Mouse (Mus musculus): ENCODE measurements at regions not wholly inside any gene's neighbourhood (a gene's known extent, or its start where the extent isn't known, plus 50 kb on each side); places are given as distances from the start of the nearest gene placed in this dataset.

DNA sequence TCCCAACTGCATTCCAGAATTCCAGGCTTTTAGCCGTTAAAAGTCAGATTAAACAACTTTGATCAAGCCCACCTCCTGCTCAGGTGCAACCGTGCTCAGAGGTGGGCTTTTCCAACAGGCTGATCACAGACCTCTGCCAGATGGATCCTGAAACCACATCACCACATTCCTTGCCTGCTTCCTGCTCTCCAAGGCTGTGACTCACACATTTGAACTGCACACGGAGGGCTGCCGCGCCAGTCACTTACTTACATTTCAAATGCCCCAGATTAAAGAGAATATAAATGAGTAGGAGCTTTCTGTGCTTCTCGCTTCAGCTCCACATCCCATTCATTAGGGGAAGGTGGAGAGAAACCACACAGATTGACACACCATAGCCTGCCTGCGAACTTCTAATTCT, 367.6 kb downstream of the Rpl36a-ps1 start:
- Histone ChIP-seq H3K27me3 (ENCODE audit: insufficient read depth, low read length) (no peaks in the 10 kb centered on the region), H3K4me3 (ENCODE audit: low read length) (no peak overlapping the region), H3K9me3 (ENCODE audit: low read length) (no peaks in the 10 kb centered on the region), H3K4me2 (replicated peaks; ENCODE audit: low read depth, low read length) (no peak overlapping the region), H3K9ac (replicated peaks; ENCODE audit: low read length) (no peak overlapping the region), H3K36me3 (ENCODE audit: insufficient read depth, low read length) (no peaks in the 10 kb centered on the region), H3K4me1 (ENCODE audit: insufficient read depth, low read length) (no peaks in the 10 kb centered on the region), H3K27ac (ENCODE audit: low read length) (0 out of 2 replicates have a peak overlapping the region, but pooled peaks have one; percentile 23)
- ATAC-seq (ENCODE audit: low FRiP score, low TSS enrichment): peak; percentile 65; the same call in 1 of the 2 replicates
- WGBS: 39% methylated on average over 7 of the region's 7 CpGs

DNA sequence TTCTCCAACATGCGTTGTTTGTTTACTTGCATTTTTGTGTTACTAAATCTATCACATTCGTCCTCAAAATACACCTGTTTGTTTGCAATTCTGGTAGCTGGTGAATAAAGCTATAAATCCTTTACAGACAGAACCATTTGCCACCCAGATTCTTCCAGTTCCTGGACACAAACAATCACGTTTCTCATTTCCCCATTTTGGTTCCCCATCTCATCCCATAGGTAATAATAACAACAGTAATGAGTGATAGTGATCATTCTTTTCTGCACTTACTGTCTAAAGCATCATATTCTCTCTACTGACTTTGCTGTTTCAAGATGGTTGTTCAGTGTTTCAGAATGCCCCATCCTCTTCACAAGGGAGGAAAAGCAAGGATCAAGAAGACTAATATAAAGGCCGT, 368.3 kb downstream of the Rpl36a-ps1 start:
- H3K4me3 ChIP-seq (ENCODE audit: low read length): no peak overlapping the region
- 84% methylated on average over 4 of the region's 4 CpGs for WGBS

DNA sequence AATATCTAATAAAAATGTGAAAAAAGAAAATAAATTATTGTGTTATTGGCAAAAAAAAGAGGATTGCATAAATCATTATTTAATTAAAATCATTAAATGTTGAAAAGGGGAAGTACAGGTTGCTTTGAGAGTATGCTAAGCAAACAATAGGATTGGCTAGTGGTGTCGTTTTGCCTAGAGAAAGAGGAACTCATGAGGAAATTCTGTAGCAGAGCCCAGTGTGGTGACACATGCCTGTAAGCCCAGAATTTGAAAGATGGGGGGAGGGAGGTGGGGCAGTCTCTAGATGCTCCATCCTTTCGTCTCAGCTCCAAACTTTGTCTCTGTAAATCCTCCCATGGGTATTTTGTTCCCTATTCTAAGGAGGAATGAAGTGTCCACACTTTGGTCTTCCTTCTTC, 388.3 kb downstream of the Rpl36a-ps1 start:
- whole genome bisulfite sequencing: 68% methylated on average over 2 of the region's 2 CpGs
- Histone ChIP-seq H3K27ac (ENCODE audit: low read length) (no peak overlapping the region), H3K9ac (replicated peaks; ENCODE audit: low read length) (no peak overlapping the region)

More for the DNA sequence above, 368.3 kb downstream of the Rpl36a-ps1 start:
- Histone ChIP-seq H3K27ac (ENCODE audit: low read length) (0 out of 2 replicates have a peak overlapping the region, but pooled peaks have one; percentile 23), H3K36me3 (ENCODE audit: insufficient read depth, low read length) (no peaks in the 10 kb centered on the region), H3K4me2 (replicated peaks; ENCODE audit: low read depth, low read length) (no peak overlapping the region), H3K4me1 (ENCODE audit: insufficient read depth, low read length) (no peaks in the 10 kb centered on the region), H3K9me3 (ENCODE audit: low read length) (no peaks in the 10 kb centered on the region), H3K27me3 (ENCODE audit: insufficient read depth, low read length) (no peaks in the 10 kb centered on the region), H3K9ac (replicated peaks; ENCODE audit: low read length) (no peak overlapping the region)
- no peak for ATAC-seq (ENCODE audit: low FRiP score, low TSS enrichment)

DNA sequence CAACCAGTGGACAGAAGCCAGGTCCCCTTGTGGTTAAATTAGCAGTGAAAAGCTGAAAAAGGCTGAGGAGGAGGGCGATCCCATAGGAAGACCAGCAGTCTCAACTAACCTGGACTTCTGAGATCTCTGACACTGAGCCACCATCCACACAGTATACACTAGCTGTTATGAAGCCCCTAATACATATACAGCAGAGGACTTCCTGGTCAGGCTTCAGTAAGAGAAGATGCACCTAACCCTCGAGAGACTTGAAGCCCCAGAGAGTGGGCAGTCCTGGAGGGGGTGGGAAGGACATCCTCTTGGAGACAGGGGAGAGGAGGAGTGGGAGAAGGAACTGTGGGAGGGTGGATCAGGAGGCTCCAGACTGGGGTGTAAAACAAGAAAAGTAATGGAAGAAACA, 397.9 kb downstream of the Rpl36a-ps1 start:
- no peak overlapping the region for H3K27ac ChIP-seq (ENCODE audit: low read length)
- no peaks in the 10 kb centered on the region for H3K36me3 ChIP-seq (ENCODE audit: insufficient read depth, low read length)
- H3K4me1 ChIP-seq (ENCODE audit: insufficient read depth, low read length): no peaks in the 10 kb centered on the region
- 85% methylated on average over 2 of the region's 2 CpGs for WGBS
- ATAC-seq (ENCODE audit: low FRiP score, low TSS enrichment): no peak
- no peaks in the 10 kb centered on the region for H3K9me3 ChIP-seq (ENCODE audit: low read length)
- no peak overlapping the region for H3K4me3 ChIP-seq (ENCODE audit: low read length)
- no peaks in the 10 kb centered on the region for H3K27me3 ChIP-seq (ENCODE audit: insufficient read depth, low read length)
- no peak overlapping the region for H3K4me2 ChIP-seq (replicated peaks; ENCODE audit: low read depth, low read length)
- no peak overlapping the region for H3K9ac ChIP-seq (replicated peaks; ENCODE audit: low read length)

More for the DNA sequence above, 388.3 kb downstream of the Rpl36a-ps1 start:
- H3K4me1 ChIP-seq (ENCODE audit: insufficient read depth, low read length): no peaks in the 10 kb centered on the region
- H3K27me3 ChIP-seq (ENCODE audit: insufficient read depth, low read length): no peaks in the 10 kb centered on the region
- no peak overlapping the region for H3K4me2 ChIP-seq (replicated peaks; ENCODE audit: low read depth, low read length)
- H3K9me3 ChIP-seq (ENCODE audit: low read length): no peaks in the 10 kb centered on the region
- no peak for ATAC-seq (ENCODE audit: low FRiP score, low TSS enrichment)
- no peak overlapping the region for H3K4me3 ChIP-seq (ENCODE audit: low read length)
- no peaks in the 10 kb centered on the region for H3K36me3 ChIP-seq (ENCODE audit: insufficient read depth, low read length)

DNA sequence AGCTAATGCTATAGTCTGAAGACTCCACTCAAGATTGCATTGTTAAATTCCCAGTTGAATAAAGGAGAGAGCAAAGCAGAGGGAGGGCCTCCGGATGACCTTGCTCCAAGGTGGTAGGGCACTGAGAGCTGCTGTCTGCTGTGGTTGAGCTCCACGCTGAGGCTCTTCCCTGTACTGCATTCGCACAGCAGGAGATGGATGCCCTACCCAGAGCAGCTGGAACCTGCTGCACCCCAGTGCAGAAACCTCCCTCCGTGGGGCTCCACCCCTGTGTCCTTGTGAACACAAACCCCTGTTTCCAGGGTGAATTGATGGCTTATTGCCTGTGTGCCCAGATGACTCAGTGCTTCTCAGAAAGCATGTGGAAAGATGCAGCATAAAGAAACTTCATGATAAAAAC, 404.3 kb downstream of the Rpl36a-ps1 start:
- no peaks in the 10 kb centered on the region for H3K9me3 ChIP-seq (ENCODE audit: low read length)
- no peak overlapping the region for H3K27ac ChIP-seq (ENCODE audit: low read length)
- H3K27me3 ChIP-seq (ENCODE audit: insufficient read depth, low read length): no peaks in the 10 kb centered on the region
- H3K4me1 ChIP-seq (ENCODE audit: insufficient read depth, low read length): no peaks in the 10 kb centered on the region
- ATAC-seq (ENCODE audit: low FRiP score, low TSS enrichment): peak; percentile 85; the same call in 1 of the 2 replicates
- WGBS: 10% methylated on average over 4 of the region's 4 CpGs
- H3K9ac ChIP-seq (replicated peaks; ENCODE audit: low read length): no peak overlapping the region
- no peak overlapping the region for H3K4me3 ChIP-seq (ENCODE audit: low read length)
- H3K36me3 ChIP-seq (ENCODE audit: insufficient read depth, low read length): no peaks in the 10 kb centered on the region
- H3K4me2 ChIP-seq (replicated peaks; ENCODE audit: low read depth, low read length): no peak overlapping the region

DNA sequence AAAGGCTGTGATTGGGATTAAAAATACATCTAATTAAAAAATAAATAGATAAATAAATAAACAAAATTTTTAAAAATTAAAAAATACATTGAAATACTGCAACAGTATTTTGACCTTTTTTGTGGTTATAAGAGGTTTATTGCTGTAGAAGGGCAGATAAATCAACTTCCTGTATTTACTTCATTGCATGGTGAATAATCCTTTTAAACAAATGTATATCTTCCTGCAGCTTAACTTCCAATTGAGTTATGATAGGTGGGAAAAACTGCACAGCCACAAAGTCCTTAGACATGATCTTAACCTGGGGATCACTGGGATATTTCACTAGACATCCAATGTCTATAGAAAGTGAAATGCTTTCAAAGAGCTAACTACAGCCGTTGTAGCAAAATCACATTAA, 402.1 kb upstream of the Dach1 start:
- Histone ChIP-seq H3K4me2 (replicated peaks; ENCODE audit: low read depth, low read length) (no peak overlapping the region), H3K27me3 (ENCODE audit: insufficient read depth, low read length) (no peaks in the 10 kb centered on the region), H3K9ac (replicated peaks; ENCODE audit: low read length) (no peak overlapping the region), H3K4me3 (ENCODE audit: low read length) (no peak overlapping the region), H3K4me1 (ENCODE audit: insufficient read depth, low read length) (no peaks in the 10 kb centered on the region), H3K36me3 (ENCODE audit: insufficient read depth, low read length) (no peaks in the 10 kb centered on the region), H3K9me3 (ENCODE audit: low read length) (no peaks in the 10 kb centered on the region), H3K27ac (ENCODE audit: low read length) (no peak overlapping the region)
- WGBS: 93% methylated on average over 1 of the region's 1 CpGs
- no peak for ATAC-seq (ENCODE audit: low FRiP score, low TSS enrichment)

DNA sequence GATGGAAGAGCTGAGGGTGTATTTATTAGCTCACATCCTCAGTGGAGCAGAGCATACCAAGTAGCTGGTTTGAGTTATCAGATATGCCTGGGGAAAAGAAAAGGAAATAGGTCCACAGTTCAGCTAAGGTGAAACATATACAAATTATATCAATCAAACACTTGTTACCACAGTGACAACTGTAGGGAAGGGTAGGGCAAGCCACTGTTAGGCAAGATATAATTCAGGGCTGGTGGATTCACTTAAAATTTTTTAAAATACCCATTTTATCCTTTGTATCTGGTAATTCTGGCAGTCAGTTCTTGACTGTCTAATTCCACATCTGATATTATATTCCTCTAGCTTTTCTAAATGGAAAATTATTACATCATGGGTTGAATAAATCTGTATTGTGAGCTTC, 392.4 kb upstream of the Dach1 start:
- Histone ChIP-seq H3K27me3 (ENCODE audit: insufficient read depth, low read length) (no peaks in the 10 kb centered on the region), H3K4me3 (ENCODE audit: low read length) (no peak overlapping the region), H3K9me3 (ENCODE audit: low read length) (no peaks in the 10 kb centered on the region), H3K9ac (replicated peaks; ENCODE audit: low read length) (no peak overlapping the region), H3K27ac (ENCODE audit: low read length) (no peak overlapping the region), H3K36me3 (ENCODE audit: insufficient read depth, low read length) (no peaks in the 10 kb centered on the region), H3K4me1 (ENCODE audit: insufficient read depth, low read length) (no peaks in the 10 kb centered on the region), H3K4me2 (replicated peaks; ENCODE audit: low read depth, low read length) (no peak overlapping the region)
- ATAC-seq (ENCODE audit: low FRiP score, low TSS enrichment): no peak

DNA sequence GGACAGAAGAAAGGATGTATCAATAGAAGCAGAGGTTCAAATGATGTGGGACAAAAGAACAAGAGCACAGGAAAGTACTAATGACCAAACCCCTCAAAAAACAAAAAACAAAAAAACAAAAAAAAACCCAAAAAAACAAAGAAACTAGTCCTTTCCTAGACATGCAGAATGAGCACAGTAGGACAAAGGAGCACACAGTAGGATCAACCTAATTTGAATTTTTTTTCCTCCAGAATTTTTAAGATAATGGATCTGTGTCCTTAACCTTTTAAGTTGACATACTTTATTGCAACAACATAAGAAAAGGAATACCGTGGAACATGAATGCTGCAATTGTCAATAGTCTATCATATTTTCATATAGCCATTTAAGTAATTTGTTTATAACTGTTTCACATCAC, 370.2 kb upstream of the Dach1 start:
- Histone ChIP-seq H3K27me3 (ENCODE audit: insufficient read depth, low read length) (no peaks in the 10 kb centered on the region), H3K4me2 (replicated peaks; ENCODE audit: low read depth, low read length) (no peak overlapping the region), H3K9me3 (ENCODE audit: low read length) (no peaks in the 10 kb centered on the region), H3K9ac (replicated peaks; ENCODE audit: low read length) (no peak overlapping the region), H3K4me1 (ENCODE audit: insufficient read depth, low read length) (no peaks in the 10 kb centered on the region), H3K27ac (ENCODE audit: low read length) (no peak overlapping the region), H3K4me3 (ENCODE audit: low read length) (no peak overlapping the region), H3K36me3 (ENCODE audit: insufficient read depth, low read length) (no peaks in the 10 kb centered on the region)
- WGBS: 86% methylated on average over 1 of the region's 1 CpGs
- no peak for ATAC-seq (ENCODE audit: low FRiP score, low TSS enrichment)

DNA sequence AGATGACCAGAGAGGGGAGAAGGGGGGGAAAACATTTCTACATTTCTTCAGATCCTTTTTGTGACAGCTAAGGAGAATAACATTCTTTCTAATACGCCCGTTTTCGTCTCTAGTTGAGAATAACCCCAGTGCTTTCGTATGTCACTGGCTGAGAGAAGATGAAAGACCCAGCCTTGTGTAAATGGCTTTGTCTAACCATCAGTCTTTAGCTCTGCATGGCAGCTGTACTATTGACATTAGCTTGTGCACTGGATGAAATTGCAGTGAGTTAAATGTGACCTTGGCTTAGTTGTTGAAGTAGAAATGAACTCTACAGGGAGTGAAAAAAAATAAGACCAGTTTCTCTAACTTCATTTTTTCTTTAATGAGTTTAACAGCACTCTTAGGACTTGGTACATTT, 368.7 kb upstream of the Dach1 start:
- Histone ChIP-seq H3K27ac (ENCODE audit: low read length) (no peak overlapping the region), H3K9me3 (ENCODE audit: low read length) (no peaks in the 10 kb centered on the region), H3K9ac (replicated peaks; ENCODE audit: low read length) (no peak overlapping the region), H3K4me1 (ENCODE audit: insufficient read depth, low read length) (no peaks in the 10 kb centered on the region), H3K27me3 (ENCODE audit: insufficient read depth, low read length) (no peaks in the 10 kb centered on the region), H3K36me3 (ENCODE audit: insufficient read depth, low read length) (no peaks in the 10 kb centered on the region), H3K4me2 (replicated peaks; ENCODE audit: low read depth, low read length) (no peak overlapping the region), H3K4me3 (ENCODE audit: low read length) (no peak overlapping the region)
- ATAC-seq (ENCODE audit: low FRiP score, low TSS enrichment): no peak
- WGBS: 31% methylated on average over 4 of the region's 4 CpGs

DNA sequence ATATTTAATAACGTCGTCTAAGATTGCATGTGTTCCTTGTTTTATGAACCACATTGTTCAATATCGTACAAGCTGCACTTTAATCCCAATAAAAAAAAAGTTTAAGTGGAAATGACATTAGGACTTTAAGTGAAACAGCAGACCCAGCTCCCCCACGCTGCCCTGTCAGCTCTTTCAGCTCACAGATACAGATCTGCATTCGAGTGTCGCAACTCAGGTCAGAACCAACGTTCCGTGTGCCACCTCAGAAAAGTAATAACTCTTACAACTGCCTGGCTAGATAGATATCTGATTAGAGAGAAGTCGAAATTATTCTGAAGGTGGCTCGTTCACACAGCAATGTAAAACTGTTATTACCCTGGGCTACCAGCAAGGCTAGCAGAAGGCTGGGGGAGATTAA, 364.0 kb upstream of the Dach1 start:
- Histone ChIP-seq H3K4me2 (replicated peaks; ENCODE audit: low read depth, low read length) (no peak overlapping the region), H3K36me3 (ENCODE audit: insufficient read depth, low read length) (no peaks in the 10 kb centered on the region)
- ATAC-seq (ENCODE audit: low FRiP score, low TSS enrichment): no peak

DNA sequence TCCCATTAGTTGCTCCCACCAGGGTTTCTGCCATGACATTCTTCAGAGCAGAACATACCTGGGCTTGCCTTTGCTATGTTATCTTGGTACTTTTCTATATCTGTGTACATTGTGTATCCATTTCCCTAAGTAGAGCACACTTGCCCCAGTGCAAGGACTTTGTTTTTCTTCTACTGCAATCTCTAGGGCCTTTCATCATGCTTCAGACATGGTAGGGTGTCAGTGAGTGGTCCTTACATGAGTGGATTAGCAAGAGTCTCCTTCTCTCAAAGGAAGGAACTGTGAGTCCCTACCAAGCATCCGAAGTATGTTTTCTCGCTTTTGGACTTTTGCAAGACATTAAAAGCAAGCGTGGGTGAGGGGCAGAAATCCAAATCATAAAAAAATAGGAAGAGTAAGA, 351.4 kb upstream of the Dach1 start:
- no peak overlapping the region for H3K4me3 ChIP-seq (ENCODE audit: low read length)
- no peaks in the 10 kb centered on the region for H3K36me3 ChIP-seq (ENCODE audit: insufficient read depth, low read length)
- 96% methylated on average over 3 of the region's 3 CpGs for WGBS
- H3K4me2 ChIP-seq (replicated peaks; ENCODE audit: low read depth, low read length): no peak overlapping the region
- ATAC-seq (ENCODE audit: low FRiP score, low TSS enrichment): no peak
- no peak overlapping the region for H3K27ac ChIP-seq (ENCODE audit: low read length)
- H3K27me3 ChIP-seq (ENCODE audit: insufficient read depth, low read length): no peaks in the 10 kb centered on the region
- no peak overlapping the region for H3K9ac ChIP-seq (replicated peaks; ENCODE audit: low read length)
- H3K4me1 ChIP-seq (ENCODE audit: insufficient read depth, low read length): no peaks in the 10 kb centered on the region
- no peaks in the 10 kb centered on the region for H3K9me3 ChIP-seq (ENCODE audit: low read length)

More for the DNA sequence above, 364.0 kb upstream of the Dach1 start:
- H3K27me3 ChIP-seq (ENCODE audit: insufficient read depth, low read length): no peaks in the 10 kb centered on the region
- no peak overlapping the region for H3K4me3 ChIP-seq (ENCODE audit: low read length)
- no peak overlapping the region for H3K27ac ChIP-seq (ENCODE audit: low read length)
- H3K9ac ChIP-seq (replicated peaks; ENCODE audit: low read length): no peak overlapping the region
- 31% methylated on average over 10 of the region's 10 CpGs for WGBS
- H3K4me1 ChIP-seq (ENCODE audit: insufficient read depth, low read length): no peaks in the 10 kb centered on the region
- no peaks in the 10 kb centered on the region for H3K9me3 ChIP-seq (ENCODE audit: low read length)
